Mouse (Mus musculus) liver, embryonic 14.5 days (tissue): ENCODE results near the gene Gm43191.

ENCODE experiments used
- CTCF ChIP-seq: IDR thresholded peaks from 2 replicates; pipeline ENCODE4 v1.5.1; 2016; ENCODE audit warnings: antibody characterized with exemption, low read depth, control low read depth
- EP300 ChIP-seq: IDR thresholded peaks from 2 replicates; pipeline ENCODE4 v1.6.1; 2016; ENCODE audit warnings: antibody characterized with exemption, low read depth

DNA sequence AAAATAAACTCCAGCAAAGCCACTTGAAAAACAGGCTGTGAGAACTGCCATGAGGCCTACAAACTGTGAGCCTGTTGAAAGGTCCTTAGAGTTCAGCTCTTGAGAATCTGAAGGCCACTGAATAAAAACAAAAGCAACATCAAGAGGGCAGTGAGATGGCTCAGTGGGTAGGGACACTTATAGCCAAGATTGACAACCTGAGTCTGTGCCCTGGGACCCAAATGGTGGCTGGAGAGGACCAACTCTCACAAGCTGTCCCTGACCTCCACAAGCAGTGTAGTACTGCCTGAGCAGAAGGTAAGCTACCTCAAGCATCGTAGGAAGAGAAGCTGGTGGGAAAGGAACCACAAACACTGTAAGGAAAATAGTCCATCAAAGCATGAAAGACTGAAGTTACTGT, at the start of gene Gm43191:
- TF ChIP-seq CTCF = no peak
- no peak for TF ChIP-seq EP300
